Mouse (Mus musculus): ENCODE measurements around the gene Myo5a.

The Myo5a gene

DNA sequence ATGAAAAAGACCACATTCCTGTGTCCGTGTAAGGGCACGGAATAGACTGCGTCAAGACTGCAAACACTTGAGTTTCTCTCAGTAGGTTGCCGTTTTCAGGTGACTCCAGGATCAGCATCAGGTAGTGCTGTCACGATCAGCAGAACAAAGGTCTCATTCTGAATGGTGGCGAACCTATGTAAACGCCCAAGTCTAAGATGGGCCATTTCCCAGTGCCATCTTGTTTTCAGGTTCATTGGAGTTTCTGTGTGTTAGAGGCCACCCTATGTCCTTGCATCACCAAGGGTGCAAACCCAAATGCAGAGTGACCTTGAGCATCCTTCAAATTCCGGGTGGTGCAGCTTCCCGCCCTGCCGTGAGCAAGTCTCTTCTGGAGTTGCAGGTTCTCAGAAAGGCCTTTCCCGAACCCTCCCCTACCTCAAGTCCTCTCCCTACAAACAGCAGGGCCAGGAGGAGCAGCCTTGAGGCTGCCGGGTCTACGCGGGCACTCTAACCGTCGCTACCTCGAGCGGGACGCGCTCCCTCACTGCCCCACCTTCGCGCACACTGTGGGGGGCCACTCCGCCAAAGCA, at the start of gene Myo5a:
TSS of gene Myo5a (plus strand) at position 559 of the 572 bp plus-strand sequence.
- DNase-seq (ENCODE audit: low read depth, low spot score) = no peak

DNA sequence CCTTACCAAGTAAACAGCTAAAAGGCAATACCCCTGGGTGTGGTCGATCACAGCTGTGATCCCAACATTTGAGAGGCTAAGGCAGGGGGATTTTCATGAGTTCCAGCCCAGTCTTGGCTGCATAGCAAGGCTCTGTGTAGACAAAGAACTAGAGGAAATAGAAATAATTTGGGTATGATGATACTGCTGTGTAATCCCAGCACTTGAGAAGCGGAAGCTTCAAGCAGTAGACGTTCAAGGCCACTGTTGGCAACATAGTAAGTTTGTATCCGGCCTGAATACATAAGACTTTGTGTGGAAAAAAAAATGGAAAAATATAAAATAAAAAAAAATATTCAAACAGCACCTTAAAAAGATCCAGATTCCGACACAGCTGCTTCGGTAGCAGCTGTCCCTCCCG, 48.3 kb upstream of the Myo5a start:
- DNase-seq (ENCODE audit: low read depth, low spot score) = no peak

DNA sequence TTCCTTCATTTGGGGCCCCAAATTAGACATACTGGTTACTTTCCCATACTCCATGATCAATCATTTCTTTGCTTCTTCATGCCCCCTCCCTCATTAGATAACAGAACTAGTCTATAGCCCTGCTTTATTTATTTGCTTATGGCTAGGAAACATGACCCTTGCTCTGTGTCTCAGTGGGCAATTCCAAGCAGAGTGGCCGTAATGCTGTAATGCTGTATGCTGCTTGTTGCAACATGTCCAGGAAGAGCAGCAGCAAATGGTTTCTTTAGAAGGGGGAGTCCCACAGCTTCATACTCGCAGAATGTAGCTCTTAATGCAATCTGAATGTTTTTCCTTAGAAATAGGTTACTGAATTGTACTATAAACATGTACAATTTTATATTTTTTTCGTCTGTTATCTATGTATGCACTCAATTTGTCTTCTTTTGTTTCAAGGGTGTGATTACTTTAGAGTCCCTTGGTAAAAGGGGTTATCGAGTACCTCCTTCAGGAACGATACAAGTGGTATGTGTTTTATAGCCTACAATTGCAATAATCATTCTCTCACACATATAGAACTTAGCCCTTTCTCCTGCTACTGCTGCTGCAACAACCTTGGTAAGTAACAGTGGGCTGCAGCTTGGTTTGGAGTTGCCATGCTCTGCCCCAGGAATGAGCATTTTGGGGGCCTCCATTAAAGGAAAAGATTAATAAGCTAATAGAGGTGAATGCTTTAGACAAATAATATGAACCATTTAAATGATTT, 47.5 kb upstream of the Myo5a start:
- no peak for DNase-seq (ENCODE audit: low read depth, low spot score)

DNA sequence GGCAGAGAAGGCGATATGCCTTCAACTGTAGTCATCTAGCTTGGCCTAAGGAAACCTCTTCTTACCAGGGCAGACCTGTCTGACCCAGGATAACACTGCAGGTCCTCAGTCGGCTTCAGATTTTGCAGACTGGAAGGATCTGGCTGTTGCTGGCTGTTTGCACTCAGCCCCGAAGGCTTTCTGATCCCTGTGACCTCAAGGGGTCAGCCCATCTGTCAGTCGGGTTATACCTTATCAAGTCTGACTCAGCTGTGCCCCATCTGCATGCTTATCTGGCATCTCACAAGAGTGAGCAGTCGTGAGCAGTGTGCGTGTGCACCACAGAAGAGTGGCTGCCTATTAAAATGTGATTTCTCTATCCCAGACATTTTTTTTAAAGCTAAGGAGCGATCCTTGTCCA, 46.7 kb upstream of the Myo5a start:
- no peak for DNase-seq (ENCODE audit: low read depth, low spot score)

DNA sequence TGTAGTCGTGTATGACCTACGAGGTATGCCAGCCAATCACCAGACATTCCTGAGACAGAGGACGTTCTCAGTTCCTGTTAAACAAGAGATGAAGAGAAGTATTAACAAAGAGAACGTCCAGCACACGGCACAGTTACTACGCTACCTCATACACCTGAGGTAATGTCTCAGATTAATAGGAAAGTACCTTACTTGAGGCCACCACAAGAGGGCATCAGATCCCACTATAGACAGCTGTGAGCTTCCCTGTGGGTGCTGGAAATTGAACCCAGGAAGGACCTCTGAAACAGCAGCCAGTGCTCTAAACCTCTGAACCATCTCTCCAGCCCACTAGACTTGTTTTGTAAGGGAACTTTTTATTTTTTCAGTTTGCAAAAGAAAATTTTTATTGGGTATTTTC, 45.1 kb upstream of the Myo5a start:
- DNase-seq (ENCODE audit: low read depth, low spot score) = peak; percentile 28

DNA sequence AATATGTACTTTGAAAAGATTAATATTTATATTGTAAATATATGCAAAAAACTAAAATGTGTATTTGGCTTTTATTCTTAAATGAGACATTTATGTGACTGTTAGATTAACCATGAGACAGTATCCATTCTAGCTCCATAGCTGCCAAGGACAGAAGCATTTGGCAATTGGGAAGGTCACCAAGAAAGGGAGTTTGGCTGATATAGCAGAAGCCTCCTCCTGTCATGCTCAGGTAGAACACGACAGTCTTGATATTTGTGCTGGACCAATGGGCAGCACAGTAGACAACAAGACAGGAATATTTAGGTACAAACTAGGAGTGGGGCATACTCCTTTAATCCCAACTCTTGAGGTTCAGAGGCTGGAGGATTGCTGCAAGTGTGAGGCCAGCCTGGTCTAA, 38.4 kb upstream of the Myo5a start:
- no peak for DNase-seq (ENCODE audit: low read depth, low spot score)

DNA sequence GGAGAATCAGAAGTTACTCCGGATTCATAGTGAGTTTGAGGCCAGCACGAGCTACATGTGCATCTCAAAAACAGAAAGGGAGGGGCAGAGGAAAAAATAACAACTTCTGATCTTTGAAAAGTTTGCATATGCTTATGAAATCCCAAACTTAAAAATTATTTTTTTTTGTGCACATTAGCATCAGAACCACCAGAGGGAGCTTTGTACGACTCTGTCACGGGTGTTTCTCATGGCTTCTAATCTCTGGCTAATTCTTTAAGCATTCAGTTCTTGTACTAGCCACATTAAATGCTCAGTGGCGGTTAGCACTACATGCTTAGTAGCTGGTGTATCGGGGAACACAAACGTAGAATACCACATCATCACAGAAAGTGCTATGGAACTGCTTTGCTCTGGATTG, 37.7 kb upstream of the Myo5a start:
- DNase-seq (ENCODE audit: low read depth, low spot score) = peak; percentile 38

DNA sequence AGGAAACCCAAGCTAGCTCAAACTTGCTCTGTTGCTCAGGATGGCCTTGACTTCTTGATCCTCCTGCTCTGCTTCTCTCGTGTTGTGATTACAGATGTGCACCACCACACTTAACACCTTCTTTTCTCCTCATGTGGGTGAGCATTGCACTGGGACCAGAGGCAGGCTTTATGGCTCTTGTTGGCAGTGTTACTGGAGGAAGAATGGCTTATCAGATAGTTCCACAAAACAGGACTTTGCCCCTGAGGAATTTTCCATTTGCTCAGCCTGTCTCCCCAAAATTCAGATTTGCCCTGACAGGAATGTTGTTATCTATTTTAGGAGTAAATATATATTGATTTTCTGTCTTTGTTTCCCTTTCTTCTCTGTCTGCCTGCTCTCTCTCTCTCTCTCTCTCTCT, 36.1 kb upstream of the Myo5a start:
- DNase-seq (ENCODE audit: low read depth, low spot score) = no peak

DNA sequence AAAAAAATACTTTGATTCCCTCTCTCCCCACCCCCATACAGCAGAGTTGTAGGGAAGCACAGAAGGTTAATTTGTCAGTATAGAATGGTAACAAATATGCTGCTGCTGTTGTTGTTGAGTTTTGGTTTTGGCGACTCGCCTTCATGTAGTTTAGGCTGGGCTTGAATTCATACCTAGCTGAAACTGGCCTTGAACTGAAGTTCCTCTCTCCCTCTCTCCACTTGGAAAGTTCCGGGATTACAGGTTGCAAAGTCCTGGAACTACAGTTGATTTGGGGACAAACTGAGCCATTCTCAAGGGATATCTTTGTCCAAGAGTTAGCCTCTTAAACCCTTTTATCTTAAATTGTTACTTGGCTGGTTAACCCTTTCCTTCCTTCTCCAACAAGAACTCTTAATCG, 34.9 kb upstream of the Myo5a start:
- no peak for DNase-seq (ENCODE audit: low read depth, low spot score)

DNA sequence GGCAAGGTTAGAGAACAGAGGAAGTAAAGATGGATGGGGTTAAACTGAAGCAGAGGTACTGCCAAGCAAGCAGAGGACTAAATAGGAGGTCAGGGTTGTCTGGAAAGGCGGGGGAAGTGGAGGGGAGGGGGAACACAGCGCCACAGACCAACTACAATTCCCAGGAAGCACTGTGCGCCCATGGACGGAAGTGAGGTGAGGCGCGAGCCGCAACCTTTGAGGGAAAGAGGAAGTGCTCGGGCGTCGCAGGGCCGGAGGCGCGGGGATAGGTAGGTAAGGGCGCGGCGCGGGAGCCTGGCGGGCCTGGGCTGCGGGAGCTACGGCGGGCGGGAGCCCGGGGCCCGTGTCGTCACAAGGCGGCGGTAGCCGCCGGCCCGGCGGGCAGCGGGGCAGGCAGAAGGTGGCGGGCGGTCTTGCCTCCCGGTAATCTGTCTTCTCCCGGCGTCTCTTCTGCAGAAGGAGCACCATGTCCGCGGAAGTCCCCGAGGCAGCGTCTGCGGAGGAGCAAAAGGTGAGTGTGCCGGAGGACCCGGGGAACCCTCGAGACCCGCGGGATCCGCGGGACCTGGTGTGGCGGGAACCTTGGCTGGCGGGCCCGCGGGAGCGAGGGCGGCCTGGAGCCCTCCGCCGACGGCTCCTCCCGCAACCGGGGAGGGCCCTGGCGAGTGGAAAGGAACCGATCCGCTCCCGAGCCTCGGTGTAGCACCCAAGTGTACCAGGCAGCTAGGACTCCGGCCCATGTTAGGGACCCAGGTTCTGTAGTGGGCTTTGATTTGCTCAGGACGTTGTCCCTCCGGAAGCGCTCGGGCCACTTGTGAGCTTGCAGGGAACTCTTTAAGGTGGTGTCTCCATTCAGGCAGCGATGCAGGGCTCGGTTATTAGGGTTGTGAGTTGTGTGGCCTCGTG, 33.1 kb upstream of the Myo5a start, which contains the start of gene Arpp19:
TSS of gene Arpp19 (plus strand) at position 164 of the 906 bp plus-strand sequence.
- peak; percentile 87 for DNase-seq (ENCODE audit: low read depth, low spot score)

DNA sequence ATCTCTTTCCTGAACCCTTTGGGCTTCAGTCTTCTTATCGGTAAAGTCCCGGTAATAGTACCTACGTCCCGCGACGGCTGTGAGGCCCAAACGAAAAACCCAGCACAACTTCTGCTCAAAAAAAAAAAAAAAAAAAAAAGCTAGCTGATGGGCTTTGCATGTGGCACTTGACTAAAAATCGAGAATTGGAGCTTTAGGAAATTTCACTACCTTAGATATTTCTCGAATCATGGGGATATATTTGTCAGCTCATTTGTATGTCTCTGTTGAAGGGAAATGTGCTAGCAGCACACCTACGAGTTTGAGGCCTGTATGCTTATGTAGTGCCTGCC, 32.5 kb upstream of the Myo5a start:
- no peak for DNase-seq (ENCODE audit: low read depth, low spot score)

DNA sequence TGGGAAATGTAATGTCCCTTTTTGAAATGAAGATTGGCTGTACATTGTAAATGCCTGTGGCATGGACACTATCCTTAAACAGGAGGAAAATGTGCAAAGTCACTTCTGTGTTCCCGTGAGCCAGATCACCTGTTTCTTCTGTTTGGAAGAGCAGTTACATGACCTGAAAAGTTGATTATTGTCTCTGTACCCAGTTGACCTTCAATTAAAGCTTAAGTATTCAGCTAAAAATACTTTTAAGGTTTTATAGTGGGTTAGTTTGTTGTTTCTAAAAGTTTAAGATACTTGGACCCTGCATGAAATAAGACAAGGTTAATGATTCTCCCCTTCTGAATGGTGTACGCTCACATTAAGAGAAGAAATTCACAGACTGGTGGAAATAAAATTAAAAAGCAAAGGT, 30.2 kb upstream of the Myo5a start:
- no peak for DNase-seq (ENCODE audit: low read depth, low spot score)

DNA sequence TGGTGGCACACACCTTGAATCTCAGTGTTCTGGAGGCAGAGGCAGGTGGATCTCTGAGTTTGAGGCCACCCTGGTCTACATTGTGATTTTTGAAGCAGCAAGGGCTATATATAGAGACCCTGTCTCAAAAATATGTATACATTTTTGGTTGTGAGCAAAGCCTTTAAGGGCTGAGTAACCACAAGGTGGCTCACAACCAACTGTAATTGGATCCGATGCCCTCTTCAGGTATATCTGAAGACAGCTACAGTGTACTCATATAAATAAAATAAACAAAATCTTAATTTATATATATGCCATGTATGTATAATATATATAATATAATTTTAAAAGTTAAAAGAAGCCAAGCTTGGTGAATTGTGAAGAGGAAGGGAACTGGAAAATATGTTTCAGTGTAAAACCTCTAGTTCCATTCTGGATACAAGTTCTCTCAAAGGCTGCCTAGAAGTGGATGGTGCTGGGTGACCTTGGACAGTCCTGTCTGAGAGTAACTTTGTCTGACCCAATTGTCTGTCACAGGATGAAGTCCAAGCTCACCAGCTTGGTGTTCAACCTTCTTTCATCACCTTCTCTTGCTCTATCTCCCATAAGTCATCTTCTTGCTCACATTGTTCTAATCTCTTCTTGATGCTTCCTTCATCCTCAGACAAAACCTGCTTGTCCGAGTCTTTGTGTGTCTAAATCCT, 28.8 kb upstream of the Myo5a start:
- no peak for DNase-seq (ENCODE audit: low read depth, low spot score)

DNA sequence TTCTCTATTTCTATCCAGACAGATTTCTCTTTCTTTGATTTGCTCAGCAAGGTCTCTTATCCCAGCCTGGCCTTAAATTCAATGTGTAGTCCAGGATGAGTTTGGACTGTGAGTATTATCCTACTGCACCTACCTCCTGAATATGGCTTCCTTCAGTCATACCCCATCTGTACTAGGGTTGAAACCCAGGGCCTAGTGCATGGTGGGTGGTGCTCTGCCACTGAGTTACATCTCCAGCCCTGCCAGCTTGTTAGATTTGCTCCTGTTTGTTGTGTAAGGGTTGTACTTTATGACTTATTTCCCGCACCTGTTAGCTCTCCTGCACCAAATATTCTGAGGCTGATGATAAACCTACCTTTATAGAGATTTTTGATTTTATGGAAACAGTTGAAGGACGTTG, 27.6 kb upstream of the Myo5a start:
- DNase-seq (ENCODE audit: low read depth, low spot score) = no peak

DNA sequence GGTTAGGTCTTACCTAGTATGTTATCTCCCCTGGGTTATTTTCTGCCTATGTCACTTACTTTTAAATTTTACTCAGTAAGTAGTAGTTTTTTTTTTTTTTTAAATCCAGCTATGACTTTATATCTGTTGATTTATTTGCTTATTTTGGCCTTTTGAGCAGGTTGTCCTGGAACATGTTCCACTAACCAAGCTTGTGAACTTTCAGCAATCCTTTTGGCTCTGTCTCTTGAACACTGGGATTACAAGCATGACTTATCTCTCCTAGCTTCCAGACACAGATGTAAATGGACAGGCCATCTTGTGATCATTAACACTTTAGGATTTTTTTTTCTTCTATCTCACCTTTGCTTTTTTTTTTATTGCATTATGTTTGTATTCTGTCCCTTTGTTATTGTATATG, 23.7 kb upstream of the Myo5a start:
- DNase-seq (ENCODE audit: low read depth, low spot score) = no peak

DNA sequence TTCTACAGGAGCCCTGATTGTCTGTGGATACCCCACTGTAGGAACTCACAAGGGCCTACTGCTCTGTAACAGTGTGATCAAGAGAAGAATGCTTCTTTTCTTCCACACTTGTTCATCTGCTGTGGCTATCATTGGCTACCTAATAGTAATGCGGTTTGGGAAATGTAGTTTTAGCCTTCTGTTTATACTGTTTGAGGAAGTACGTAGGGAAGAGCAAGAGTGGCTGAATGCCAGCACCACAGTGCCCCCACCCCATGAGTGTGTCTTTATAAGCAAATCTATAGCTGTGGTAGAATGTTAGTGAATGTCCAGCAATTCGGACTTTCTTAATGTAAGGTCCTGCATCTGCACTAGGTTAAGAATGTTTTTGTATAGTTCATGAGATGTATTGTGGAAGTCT, 21.7 kb upstream of the Myo5a start:
- no peak for DNase-seq (ENCODE audit: low read depth, low spot score)

DNA sequence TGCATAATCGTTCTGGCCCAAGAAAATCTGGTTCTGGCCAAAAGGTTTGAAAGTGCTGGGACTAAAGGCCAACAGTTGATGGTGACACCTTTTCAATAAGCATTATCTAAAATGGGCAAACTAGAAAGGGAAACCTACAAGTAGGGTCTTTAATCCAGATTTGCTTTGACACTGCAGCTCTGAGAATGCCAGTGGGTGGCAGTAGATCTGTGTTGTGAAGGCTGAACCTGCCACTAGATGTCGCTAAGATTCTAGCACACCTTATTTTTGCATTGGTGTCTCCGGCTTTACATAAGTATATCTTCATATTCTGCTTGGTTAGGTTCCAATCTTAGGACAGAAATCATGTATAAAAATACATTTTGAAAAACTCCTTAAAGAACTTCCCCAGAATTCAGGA, 20.8 kb upstream of the Myo5a start:
- peak; percentile 71 for DNase-seq (ENCODE audit: low read depth, low spot score)

DNA sequence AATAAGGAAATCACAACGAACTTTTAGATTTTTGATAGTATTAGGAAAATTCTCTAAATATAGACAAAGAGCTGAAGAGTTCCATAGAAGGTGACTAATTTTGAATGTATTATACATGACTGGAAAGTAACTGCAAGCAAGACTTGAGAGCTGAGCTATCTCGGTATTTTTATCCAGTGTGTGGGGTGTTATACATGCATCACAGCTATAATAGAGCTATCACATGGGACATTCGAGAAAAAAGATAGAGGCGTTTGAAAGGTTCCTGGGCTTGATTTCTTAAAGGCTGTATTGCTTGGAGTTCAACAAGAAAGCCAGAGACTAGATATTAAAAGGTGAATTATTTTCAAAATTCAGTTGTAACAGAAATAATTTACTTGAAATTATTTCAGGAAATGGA, 19.0 kb upstream of the Myo5a start:
- DNase-seq (ENCODE audit: low read depth, low spot score) = no peak

DNA sequence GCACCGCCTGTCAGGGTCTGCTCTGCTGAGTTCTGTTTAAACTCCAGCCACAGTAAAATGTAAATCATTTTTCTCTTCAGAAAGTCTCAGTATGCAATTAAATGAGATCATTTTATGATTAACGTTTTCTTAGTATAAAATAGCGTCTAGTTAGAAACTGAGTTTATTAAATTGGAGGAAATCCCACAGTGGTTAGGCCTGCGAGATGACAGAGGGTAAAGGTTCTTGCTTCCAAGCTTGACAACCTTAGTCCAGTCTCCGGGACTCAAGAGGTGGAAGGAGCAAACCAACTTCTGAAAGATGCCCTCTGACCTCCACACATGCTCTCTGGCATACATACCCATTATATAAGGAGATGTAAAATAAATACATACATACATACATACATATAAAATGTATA, 15.8 kb upstream of the Myo5a start:
- no peak for DNase-seq (ENCODE audit: low read depth, low spot score)

DNA sequence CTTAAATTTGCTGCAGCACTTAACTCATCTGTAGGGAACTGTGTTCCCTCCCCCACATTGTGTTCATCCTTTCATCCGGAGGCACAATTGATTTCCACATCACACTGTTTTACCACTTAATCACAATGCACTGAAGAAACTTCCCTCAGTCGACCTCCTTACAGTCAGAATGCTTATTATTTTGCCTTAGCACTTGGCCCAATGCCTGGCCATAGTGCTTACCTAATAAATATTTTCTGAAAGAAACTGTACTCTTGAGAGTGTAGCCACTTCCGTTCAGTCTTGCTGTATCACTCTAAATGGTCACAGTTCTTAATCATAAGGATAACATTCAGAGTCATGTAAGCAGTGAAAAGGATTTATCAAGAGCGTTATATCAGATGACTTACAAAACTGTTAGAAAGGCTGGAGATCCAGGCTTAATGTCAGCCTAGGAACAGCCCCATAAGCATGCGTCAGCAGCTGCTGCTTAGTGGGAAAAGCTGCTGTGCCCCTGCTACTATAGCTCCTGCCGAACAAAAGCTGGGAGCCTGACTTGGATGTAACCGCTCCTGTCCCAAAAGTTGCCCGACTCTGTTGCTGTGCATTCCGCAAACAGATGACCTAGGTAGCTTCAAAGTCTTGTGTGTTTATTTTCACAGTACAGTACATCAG, 6.0 kb upstream of the Myo5a start:
- no peak for DNase-seq (ENCODE audit: low read depth, low spot score)

DNA sequence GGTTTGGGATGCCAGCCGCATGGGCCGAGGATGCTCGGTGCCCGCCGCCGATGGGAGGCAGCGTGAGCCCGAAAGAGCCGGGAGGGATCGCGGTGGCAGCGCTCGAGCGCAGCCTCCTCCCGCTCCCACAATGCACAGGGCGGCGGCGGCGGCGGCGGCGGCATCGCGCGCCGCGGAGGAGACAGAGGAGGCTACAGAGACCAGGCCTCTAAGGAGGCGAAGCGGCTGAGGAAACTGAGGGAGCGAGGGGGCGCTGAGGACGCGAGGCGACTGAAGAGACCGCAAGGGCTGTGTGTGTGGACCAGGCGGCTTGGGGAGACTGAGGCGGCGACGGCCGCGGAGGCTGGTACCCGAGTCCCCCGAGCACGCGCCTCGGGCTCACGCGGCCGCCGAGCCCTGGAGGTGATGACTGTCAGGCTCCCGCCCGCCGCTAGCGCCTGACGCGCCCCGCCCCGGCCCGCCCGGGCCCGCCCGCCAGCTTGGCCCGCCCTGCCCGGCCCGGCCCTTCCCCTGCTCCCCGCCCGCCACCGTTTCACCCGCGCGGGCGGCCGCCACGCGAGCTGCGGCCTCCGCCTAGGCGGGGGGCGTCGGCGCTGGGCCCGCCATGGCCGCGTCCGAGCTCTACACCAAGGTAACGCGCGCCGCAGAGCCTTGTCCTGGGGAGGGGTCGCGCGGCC, 352 bp downstream of the Myo5a start:
- peak; percentile 89 for DNase-seq (ENCODE audit: low read depth, low spot score)

Measured in CD4-positive helper T cell, adult 2 months (primary cell).